Mouse (Mus musculus) forelimb bud, embryonic 11.5 days (tissue): ENCODE results near the gene Gm4302.
"Not testable (repeated sequence)": the region's sequence is repeated elsewhere in the genome, so short reads cannot be mapped to it uniquely, and the experiment has no call there.

Source experiments
- DNase-seq: peaks from one replicate; pipeline ENCODE4 v3.0.0-alpha.2; 2012; ENCODE audit warnings: low read depth, low spot score

Gm4302 gene

GRCm38 (mm10) chr10:100340536-100340935 lies at the start of gene Gm4302:
Gm4302 (plus strand) TSS chr10:100340836.
- DNase-seq = not testable (repeated sequence)

GRCm38 (mm10) chr10:100296105-100296504 lies 44.5 kb upstream of the Gm4302 start:
- DNase-seq = no peak

DNA sequence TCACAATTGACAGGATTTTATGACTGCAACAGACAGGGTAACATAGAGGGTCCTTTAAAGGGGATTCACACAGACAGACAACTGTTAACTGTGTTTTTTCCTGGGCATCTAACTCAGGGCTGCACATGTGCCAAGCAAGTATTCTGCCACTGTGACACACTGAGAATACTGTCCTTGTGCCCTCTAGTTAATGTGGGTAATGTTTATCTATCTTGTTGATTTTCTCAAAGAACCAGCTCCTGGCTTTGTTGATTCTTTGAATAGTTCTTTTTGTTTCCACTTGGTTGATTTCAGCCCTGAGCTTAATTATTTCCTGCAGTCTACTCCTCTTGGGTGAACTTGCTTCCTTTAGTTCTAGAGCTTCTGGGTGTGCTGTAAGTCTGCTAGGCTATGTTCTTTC lies 40.5 kb upstream of the Gm4302 start:
- DNase-seq = not testable (repeated sequence)

- DNase-seq = not testable (repeated sequence)
These were observed 5.3 kb upstream of the Gm4302 start, which contains the start of gene Gm4301 for GRCm38 (mm10) chr10:100335376-100335775. Gm4301 (plus strand) TSS chr10:100335676.

- not testable (repeated sequence) for DNase-seq
These were observed 5.0 kb downstream of the Gm4302 start, which contains the start of gene Gm4303 for GRCm38 (mm10) chr10:100345672-100346071. Gm4303 (plus strand) TSS chr10:100345972.

DNA sequence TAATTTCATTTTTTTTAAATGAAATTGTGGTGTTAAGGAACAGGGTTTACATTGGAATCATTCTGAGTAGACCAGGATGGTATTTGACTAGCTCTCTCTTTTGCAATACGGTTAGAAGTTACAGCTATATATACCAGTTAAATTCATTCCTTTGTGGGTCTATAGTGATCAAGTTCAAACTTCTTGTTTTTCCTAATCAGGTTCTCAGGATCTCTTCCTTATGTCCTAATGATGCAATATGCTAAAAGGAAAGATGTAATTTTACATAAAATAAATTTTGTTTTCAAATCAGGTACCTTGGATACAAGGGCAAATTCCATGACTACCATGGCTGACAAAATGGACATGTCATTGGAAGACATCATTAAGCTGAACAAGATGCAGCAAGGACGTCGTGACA lies 10.2 kb downstream of the Gm4302 start, which contains the start of gene Gm4305:
TSS of gene Gm4305 (plus strand) at position 301 of the 400 bp plus-strand sequence.
- DNase-seq = not testable (repeated sequence)

GRCm38 (mm10) chr10:100356841-100357240 lies 16.2 kb downstream of the Gm4302 start:
- DNase-seq = not testable (repeated sequence)

DNA sequence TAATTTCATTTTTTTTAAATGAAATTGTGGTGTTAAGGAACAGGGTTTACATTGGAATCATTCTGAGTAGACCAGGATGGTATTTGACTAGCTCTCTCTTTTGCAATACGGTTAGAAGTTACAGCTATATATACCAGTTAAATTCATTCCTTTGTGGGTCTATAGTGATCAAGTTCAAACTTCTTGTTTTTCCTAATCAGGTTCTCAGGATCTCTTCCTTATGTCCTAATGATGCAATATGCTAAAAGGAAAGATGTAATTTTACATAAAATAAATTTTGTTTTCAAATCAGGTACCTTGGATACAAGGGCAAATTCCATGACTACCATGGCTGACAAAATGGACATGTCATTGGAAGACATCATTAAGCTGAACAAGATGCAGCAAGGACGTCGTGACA lies 20.4 kb downstream of the Gm4302 start, which contains the start of gene Gm4307:
TSS of gene Gm4307 (plus strand) at position 301 of the 400 bp plus-strand sequence.
- not testable (repeated sequence) for DNase-seq

GRCm38 (mm10) chr10:100382460-100382859 lies 41.8 kb downstream of the Gm4302 start, which contains the start of gene Gm4312:
Gm4312 (minus strand) TSS chr10:100382560.
- DNase-seq = not testable (repeated sequence)
